Mouse (Mus musculus) bone marrow macrophage, adult 2 months (primary cell): ENCODE results near the gene Atp6v1f.

Experiments used
- CTCF ChIP-seq: IDR thresholded peaks from 2 replicates; pipeline ENCODE4 v1.5.1; 2012; ENCODE audit warnings: low read depth, mild to moderate bottlenecking, low read length, moderate library complexity
- POLR2A ChIP-seq: IDR thresholded peaks from 2 replicates; pipeline ENCODE4 v1.6.1; 2012; ENCODE audit warnings: mild to moderate bottlenecking, low read depth, low read length, borderline replicate concordance

DNA sequence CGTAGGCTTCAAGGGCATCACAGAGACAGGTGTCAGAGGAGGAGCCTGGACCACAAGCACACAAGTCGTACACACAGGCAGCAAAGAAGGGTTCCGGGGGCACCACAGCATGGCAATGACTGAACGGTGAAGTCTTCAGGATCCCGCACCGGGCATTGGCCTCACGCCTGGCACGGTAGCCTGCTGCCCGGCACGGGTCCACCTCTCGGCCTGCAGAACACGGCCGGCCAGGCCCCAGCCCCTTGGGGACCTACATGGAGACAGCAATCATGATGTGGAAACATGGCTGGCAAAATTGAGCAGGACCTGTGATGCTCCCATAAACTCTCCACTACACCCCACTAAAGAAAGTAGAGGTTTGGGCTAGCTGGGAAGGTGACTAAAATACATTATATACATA is 15.2 kb downstream of the Atp6v1f start:
- no peak for TF ChIP-seq CTCF
- no peak for TF ChIP-seq POLR2A
